Mouse (Mus musculus) NIH3T3 (cell line): ENCODE measurements around the gene Gm39566.

Experiments used
- DNase-seq: peaks from one replicate; pipeline ENCODE4 v3.0.0-alpha.2; 2012; ENCODE audit warnings: low read depth

Gm39566 gene

GRCm38 (mm10) chr11:69834001-69834549 lies 19.0 kb upstream of the Gm39566 start:
- no peak for DNase-seq

- no peak for DNase-seq
Measured at GRCm38 (mm10) chr11:69833554-69833953, 18.5 kb upstream of the Gm39566 start.

GRCm38 (mm10) chr11:69828832-69829231 lies 13.7 kb upstream of the Gm39566 start:
- no peak for DNase-seq

- no peak for DNase-seq
Measured at GRCm38 (mm10) chr11:69823456-69823855, 8.4 kb upstream of the Gm39566 start.

- no peak for DNase-seq
Measured at GRCm38 (mm10) chr11:69822080-69822479, 7.0 kb upstream of the Gm39566 start, which contains the start of gene Spem1. Gene Spem1, minus strand, starts transcription at chr11:69822180.

- DNase-seq, result no peak
Measured at GRCm38 (mm10) chr11:69818871-69819270, 3.8 kb upstream of the Gm39566 start.

GRCm38 (mm10) chr11:69818365-69818764 lies 3.3 kb upstream of the Gm39566 start, which contains the start of gene Spem2:
Gene Spem2, minus strand, starts transcription at chr11:69818465.
- DNase-seq, result no peak

- no peak for DNase-seq
Measured at GRCm38 (mm10) chr11:69816520-69816919, 1.4 kb upstream of the Gm39566 start.

- DNase-seq, result no peak
Measured at GRCm38 (mm10) chr11:69810280-69810679, 4.8 kb downstream of the Gm39566 start.

GRCm38 (mm10) chr11:69807641-69808040 lies 7.5 kb downstream of the Gm39566 start:
- peak; percentile 58 for DNase-seq

- DNase-seq, result no peak
Measured at GRCm38 (mm10) chr11:69806378-69806777, 8.7 kb downstream of the Gm39566 start.

GRCm38 (mm10) chr11:69804972-69805909 lies 9.9 kb downstream of the Gm39566 start, which contains the start of gene Tmem102:
Gene Tmem102, minus strand, starts transcription at chr11:69805624.
- no peak for DNase-seq

- no peak for DNase-seq
Measured at GRCm38 (mm10) chr11:69804652-69804940, 10.5 kb downstream of the Gm39566 start.

GRCm38 (mm10) chr11:69803786-69804651 lies 11.1 kb downstream of the Gm39566 start:
- DNase-seq, result peak; percentile 85

GRCm38 (mm10) chr11:69803328-69803727 lies 11.8 kb downstream of the Gm39566 start:
- no peak for DNase-seq

GRCm38 (mm10) chr11:69802648-69803105 lies 12.4 kb downstream of the Gm39566 start:
- DNase-seq, result peak; percentile 58

GRCm38 (mm10) chr11:69801379-69801977 lies 13.6 kb downstream of the Gm39566 start, which contains the start of gene Fgf11:
Gene Fgf11, minus strand, starts transcription at chr11:69801857.
- no peak for DNase-seq

GRCm38 (mm10) chr11:69800392-69801197 lies 14.5 kb downstream of the Gm39566 start:
- peak; percentile 42 for DNase-seq

- peak; percentile 40 for DNase-seq
Measured at GRCm38 (mm10) chr11:69800138-69800391, 15.0 kb downstream of the Gm39566 start.

GRCm38 (mm10) chr11:69799394-69800137 lies 15.5 kb downstream of the Gm39566 start:
- DNase-seq, result no peak
